Mouse (Mus musculus): Measurements from ENCODE around the gene AA986860.

Gene AA986860

GRCm38 (mm10) chr1:130731741-130732337, at the start of gene AA986860:
Gene AA986860 (plus strand): TSS chr1:130731976.
- no peak for DNase-seq (ENCODE audit: low spot score in 2 of 2)

- no peak for DNase-seq (ENCODE audit: low spot score in 2 of 2)
These were observed 47.9 kb upstream of the AA986860 start for GRCm38 (mm10) chr1:130683905-130684304.

DNA sequence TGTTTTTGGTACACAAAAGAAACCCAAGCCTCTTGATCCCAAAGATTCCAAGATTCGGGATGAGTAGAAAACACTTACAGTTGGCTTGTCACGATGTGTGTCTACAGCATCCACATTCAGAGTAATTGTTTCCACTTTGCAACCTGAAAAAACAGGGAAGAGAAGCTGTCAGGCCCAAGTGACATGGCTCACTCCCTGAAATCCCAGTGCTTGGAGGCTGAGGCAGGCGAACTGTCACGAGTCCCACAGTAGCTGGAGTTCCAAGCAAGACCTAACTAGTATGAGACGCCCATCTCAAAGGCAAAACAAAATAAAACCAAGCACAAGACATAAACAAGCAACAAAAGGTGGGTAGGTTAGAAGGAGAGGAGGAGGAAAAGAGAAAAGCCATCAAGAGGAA, 33.2 kb upstream of the AA986860 start:
- DNase-seq (ENCODE audit: low spot score in 2 of 2) = no peak

DNA sequence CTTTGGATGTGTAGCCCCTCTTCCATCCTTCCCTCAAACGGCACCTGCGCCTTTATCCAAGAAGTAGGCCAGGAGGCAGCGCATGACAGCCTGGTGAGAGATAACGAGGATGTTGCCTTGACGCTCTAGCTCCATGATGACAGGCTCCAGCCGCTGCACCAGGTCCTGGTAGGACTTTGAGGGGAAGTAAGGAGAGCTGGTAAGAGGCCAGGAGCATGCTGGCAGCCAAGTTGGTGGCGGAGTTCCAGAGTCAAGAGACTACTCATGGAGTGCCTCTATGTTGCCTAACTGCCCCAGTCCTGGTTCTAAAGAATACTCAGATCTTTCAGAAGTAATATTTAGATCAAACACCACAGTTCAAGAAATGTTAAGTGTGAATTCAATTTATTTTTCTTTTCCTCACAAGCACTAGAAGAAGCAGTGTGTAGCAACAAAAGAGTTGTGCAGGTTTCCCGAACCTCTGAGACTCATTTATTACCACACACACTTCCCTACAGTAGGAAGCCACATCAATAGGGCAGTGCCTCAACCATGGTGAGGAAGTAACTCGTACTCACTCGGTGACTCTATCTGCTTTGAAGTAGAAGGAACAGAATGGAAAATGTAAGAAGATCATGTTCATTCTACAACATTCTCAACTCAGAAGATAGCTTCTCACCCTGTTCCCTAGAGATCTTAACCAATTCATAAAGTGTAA, 31.7 kb upstream of the AA986860 start:
- DNase-seq (ENCODE audit: low spot score in 2 of 2) = no peak

GRCm38 (mm10) chr1:130701976-130702375, 29.8 kb upstream of the AA986860 start:
- DNase-seq (ENCODE audit: low spot score in 2 of 2) = no peak

DNA sequence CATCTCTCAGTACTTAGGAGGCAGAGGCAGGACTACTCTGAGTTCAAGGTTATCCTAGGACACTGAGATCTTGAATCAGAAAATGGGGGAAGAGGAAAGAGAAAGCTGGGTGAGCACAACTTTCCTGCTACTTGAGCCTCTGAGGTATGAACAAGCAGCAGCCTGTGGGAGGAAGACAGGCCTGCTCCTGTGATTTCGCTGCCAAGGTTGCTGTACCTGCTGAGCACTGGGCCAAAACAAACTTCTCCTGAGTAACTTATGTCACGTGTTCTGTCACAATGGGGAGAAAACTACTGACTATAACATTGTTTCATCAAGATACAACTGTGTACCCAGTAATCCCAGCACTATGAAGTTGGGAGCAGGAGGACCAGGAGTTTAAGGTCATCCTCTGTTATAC, 28.2 kb upstream of the AA986860 start:
- no peak for DNase-seq (ENCODE audit: low spot score in 2 of 2)

DNA sequence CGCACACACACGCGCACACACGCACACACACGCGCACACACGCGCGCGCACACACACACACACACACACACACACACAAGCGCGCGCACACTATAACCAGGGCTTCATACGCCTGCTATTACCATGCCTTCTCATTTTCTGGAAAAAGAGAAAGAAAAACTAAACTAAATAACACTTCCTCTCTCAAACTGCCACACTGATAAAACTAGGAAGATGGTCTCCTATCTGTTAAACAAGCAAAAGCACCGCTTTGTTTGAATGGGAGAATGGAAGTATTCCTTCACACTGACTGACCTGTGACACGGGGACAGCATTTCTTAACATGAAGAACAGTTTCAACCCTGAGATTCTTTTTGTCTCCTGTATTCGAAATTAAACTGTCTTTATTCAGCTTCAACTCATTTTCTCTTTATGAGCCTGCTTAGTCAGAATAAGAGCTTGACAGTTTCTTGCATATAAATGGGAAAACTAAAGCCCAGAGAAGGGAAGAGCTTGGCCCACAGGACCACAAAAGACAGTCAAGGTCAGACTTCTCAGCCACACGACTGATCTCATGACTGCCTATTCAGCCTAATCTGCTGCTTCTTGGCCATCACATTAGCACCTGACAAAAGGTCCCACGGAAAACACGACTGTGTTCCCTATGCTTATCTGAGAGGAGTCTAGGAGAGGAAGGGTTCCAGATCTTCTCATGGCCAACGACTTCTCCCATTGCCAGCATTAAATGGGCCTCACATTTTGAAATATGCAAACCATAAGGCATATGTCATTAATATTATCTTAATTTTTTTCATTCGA, 21.3 kb upstream of the AA986860 start:
- no peak for DNase-seq (ENCODE audit: low spot score in 2 of 2)

GRCm38 (mm10) chr1:130714046-130714445, 17.7 kb upstream of the AA986860 start:
- DNase-seq (ENCODE audit: low spot score in 2 of 2) = no peak

DNA sequence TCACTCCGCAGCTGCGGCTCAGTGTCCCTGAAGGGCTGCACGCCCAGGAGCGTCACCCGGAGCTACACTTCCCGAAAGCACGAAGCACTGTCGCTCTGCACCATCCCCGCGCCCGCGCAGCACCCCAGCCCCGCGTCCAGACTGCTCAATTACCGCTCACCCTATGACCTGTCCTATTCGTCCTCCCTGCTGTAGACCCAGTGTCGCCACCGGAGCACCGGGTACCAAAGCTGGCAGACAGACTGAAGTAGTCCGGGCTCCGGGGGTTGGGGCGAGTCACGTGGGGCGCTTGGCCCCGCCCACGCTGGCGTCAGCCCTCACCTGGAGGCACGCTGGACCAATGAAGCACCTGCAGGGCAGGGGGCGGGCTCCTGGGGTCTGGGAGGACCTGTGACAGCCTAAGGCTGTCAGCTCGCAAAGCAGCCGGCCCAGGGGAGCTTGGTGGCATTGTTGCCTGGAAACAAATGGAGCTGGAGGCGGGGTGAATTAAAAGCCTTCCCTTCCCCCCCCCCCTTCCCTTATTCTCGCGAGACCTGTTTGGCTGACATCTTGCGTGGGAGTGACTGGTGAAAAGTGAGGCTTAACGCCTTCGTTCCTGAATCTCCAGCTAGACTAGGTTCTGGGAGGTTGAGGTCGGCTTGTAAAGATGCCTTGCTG, 16.1 kb upstream of the AA986860 start, which contains the start of gene Gm29427:
Gene Gm29427 (minus strand): TSS at position 239 of the 657 bp plus-strand sequence.
- peak; percentile 88 for DNase-seq (ENCODE audit: low spot score in 2 of 2)

- DNase-seq (ENCODE audit: low spot score in 2 of 2) = no peak
These were observed 15.6 kb upstream of the AA986860 start for GRCm38 (mm10) chr1:130716218-130716512.

DNA sequence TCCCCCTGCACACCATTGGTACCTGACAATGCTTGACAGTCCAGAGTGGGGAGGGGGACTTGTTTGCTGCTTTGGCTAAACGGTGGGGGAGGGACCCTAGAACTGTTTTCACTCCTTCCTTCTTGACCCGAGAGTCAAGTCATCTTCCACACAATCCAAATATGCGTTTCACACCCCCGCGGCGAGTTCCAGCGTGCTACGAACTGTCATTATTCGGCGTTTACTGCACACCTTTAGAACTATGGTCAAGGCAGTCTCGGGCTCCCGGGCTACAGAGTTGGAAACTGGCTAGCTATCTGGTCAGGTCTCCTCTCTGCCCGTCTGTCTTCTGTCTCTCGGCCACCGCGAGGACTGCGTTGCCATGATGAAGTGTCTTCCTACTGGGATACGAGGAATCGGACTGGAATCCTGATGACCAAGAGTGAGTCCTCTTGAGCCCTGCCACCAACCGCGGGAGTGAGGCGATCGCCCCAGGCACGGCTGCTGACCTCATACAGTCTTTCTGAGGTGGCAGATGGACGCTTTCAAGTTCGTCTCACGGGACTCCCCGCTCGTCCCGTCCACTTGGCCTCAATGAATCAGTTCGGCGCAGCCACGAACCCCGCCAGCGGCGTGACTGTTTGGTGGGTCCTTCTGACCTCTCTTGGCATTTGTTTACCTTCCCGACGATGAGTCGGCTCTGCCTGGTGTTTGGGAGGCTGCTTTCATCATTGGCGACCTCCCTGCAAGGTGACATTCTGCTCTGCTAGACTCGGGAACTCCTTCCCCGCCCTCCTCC, 15.1 kb upstream of the AA986860 start:
- DNase-seq (ENCODE audit: low spot score in 2 of 2) = peak in 1 of 2 experiments; percentile 30

- DNase-seq (ENCODE audit: low spot score in 2 of 2) = peak; percentile 79 to 89
These were observed 14.4 kb upstream of the AA986860 start, which contains the start of gene Yod1 for GRCm38 (mm10) chr1:130717291-130717871. Gene Yod1 (plus strand): TSS chr1:130717327.

DNA sequence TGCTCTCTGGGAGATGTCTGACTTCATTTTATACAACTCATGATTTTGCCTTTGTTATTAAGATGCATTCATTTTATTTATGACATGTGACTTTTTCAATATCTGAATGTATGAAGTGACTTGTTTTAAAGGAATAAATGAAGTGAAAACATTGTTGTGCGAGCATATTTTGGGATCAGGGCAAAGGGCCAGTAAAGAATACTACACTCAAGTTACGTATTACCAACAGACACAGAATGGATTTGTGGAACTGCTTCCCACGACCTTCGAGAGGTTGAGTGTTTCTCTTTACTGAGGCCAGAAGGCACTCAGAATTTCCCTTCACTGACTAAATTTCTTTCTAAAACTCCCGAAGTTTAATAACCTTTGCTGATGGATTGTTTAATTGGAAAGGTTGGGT, 7.6 kb upstream of the AA986860 start:
- DNase-seq (ENCODE audit: low spot score in 2 of 2) = no peak

GRCm38 (mm10) chr1:130726396-130726795, 5.4 kb upstream of the AA986860 start:
- no peak for DNase-seq (ENCODE audit: low spot score in 2 of 2)

GRCm38 (mm10) chr1:130728070-130728469, 3.7 kb upstream of the AA986860 start:
- DNase-seq (ENCODE audit: low spot score in 2 of 2) = no peak

DNA sequence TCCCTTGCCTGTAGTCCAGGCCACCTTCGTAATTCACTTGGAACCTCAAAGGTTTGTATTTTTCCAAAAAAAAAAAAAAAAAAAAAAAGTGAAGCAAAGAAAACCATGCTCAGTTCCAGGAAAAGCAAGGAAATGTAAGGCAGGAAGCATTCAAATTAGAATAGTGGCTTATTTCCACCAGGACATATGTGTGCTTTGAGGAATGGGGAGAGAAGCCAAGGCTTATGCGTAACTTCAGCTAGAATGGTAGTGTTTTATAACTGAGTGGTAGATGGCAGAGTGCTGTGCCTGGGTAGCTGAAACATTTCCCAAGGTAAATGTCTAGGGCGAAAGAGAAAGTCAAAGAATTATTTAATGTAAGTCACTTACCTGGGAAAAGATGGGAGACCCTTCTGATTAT, 3.1 kb upstream of the AA986860 start:
- no peak for DNase-seq (ENCODE audit: low spot score in 2 of 2)

DNA sequence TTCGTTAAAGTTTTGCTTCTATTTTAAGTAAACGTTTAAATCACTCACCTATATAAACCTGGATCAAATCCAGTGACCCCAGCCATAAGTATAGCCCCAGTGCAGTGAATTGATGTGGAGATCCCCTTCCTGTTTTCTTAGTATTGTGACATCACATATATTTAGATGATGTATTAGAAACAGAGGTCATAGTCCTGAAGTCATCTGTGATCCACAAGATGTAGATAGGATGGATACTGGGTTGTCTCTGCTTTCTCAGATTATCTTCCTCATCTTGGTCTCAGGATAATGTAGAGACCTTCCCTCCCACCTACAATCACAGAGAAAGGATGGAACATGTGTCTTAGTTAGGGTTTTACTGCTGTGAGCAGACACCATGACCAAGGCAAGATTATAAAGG, 2.6 kb upstream of the AA986860 start, which contains the start of gene Pfkfb2:
Gene Pfkfb2 (minus strand): TSS at position 101 of the 400 bp plus-strand sequence.
- DNase-seq (ENCODE audit: low spot score in 2 of 2) = no peak

- no peak for DNase-seq (ENCODE audit: low spot score in 2 of 2)
These were observed 1.2 kb downstream of the AA986860 start for GRCm38 (mm10) chr1:130732706-130733658.

DNA sequence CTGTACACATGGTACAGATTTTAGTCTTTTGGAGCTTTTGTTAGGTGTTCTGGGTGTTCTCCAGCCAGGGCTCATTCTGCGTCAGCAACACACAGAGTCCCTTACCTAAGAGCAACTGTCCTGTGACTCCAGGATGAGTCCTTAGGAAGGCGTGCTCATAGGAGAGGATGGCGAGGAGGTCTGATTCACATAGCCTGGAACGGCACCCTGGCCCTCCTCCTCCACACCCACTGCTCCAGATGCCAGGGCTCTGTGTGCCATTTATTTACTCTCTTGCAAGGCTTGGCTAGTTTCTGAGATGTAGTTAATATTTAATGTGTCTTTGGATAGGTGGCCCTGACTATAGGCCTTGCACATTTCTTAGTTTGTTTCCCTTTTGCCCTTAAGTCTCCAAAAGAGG, 1.9 kb downstream of the AA986860 start:
- DNase-seq (ENCODE audit: low spot score in 2 of 2) = no peak

- no peak for DNase-seq (ENCODE audit: low spot score in 2 of 2)
These were observed 2.7 kb downstream of the AA986860 start for GRCm38 (mm10) chr1:130734452-130734851.

Measured in spleen, postnatal 14 days (tissue).